Mouse (Mus musculus): ENCODE measurements around the gene Gprc5c.

DNA sequence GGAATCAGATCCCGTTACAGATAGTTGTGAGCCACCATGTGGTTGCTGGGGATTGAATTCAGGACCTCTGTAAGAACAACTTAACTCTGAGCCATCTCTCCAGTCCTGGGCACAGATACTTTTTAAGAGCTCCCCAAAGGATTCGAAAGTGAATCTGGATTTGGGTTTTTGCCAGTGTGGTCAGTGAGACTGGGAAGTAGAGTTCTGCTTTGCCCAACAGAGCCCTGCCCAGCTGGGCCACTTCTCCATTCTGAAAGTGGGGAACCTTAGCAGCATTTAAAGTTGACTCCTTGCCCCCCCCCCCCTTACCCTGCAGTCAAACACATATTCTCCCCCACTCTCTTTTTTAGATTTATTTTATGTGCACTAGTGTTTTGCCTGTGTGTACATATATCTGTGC is 28.7 kb downstream of the Gprc5c start:
- TF ChIP-seq CTCF (conservative IDR thresholded peaks at IDR 0.05 in 1 of 2, IDR thresholded peaks at IDR 0.05 in 1 of 2; ENCODE audit: low read depth in 2 of 2, low read length in 2 of 2) (no peak), USF2 (conservative IDR thresholded peaks at IDR 0.05; ENCODE audit: low read depth, low read length) (no peak), MEF2A (IDR thresholded peaks at IDR 0.05; ENCODE audit: borderline replicate concordance, low read depth, low read length) (no peak), EP300 (IDR thresholded peaks at IDR 0.05; ENCODE audit: low read length) (no peak), TCF12 (IDR thresholded peaks at IDR 0.05; ENCODE audit: low read depth, low read length) (no peak), NELFE (IDR thresholded peaks at IDR 0.05; ENCODE audit: low read depth, low read length) (no peak), ZMIZ1 (IDR thresholded peaks at IDR 0.05; ENCODE audit: low read depth, low read length) (no peak), ELF1 (IDR thresholded peaks at IDR 0.05; ENCODE audit: low read depth, low read length) (no peak), POLR2A (IDR thresholded peaks at IDR 0.05; ENCODE audit: low read depth, low read length) (no peak), ZC3H11A (IDR thresholded peaks at IDR 0.05; ENCODE audit: low read depth, low read length) (no peak), E2F4 (IDR thresholded peaks at IDR 0.05; ENCODE audit: insufficient replicate concordance, low read depth, low read length) (no peak), HCFC1 (IDR thresholded peaks at IDR 0.05; ENCODE audit: low read depth, low read length) (no peak)
